Mouse (Mus musculus) midbrain, embryonic 12.5 days (tissue): ENCODE data around the gene Zfand3. TPM values are rescaled to one million over a fixed set of nuclear protein-coding genes. Genes with fewer than 3 reads are reported as not detected.

Experiments used
- ATAC-seq: fragments of 200-750 bp; cut with Nextera tagmentation; 2 replicates; pipeline ENCODE4 v1.8.0; 2017; ENCODE audit warnings: low read depth, moderate TSS enrichment, moderate library complexity; ENCODE audit not compliant: low FRiP score
- H3K27ac ChIP-seq: fragments of 300-500 bp; sonication (generic); replicated peaks from 2 replicates; pipeline ENCODE4 v1.5.1; 2016; ENCODE audit warnings: mild to moderate bottlenecking
- H3K27me3 ChIP-seq: fragments of 300-500 bp; sonication (generic); 2 replicates; pipeline ENCODE4 v1.6.1; 2016; ENCODE audit warnings: mild to moderate bottlenecking
- H3K36me3 ChIP-seq: fragments of 300-500 bp; sonication (generic); 2 replicates; pipeline ENCODE4 v1.6.1; 2016
- H3K4me1 ChIP-seq: fragments of 300-500 bp; sonication (generic); 2 replicates; pipeline ENCODE4 v1.6.1; 2016
- H3K4me2 ChIP-seq: fragments of 300-500 bp; sonication (generic); replicated peaks from 2 replicates; pipeline ENCODE4 v1.6.1; 2016; ENCODE audit warnings: mild to moderate bottlenecking, moderate library complexity
- H3K4me3 ChIP-seq: fragments of 300-500 bp; sonication (generic); 2 replicates; pipeline ENCODE4 v1.5.1; 2016; ENCODE audit warnings: mild to moderate bottlenecking
- H3K9ac ChIP-seq: fragments of 300-500 bp; sonication (generic); replicated peaks from 2 replicates; pipeline ENCODE4 v1.6.1; 2016; ENCODE audit warnings: mild to moderate bottlenecking, moderate library complexity
- H3K9me3 ChIP-seq: fragments of 300-500 bp; sonication (generic); 2 replicates; pipeline ENCODE4 v1.6.1; 2016; ENCODE audit warnings: mild to moderate bottlenecking
- WGBS: fragments of 180-500 bp; shearing (Covaris S2); methylation state at CpG from one replicate; pipeline ENCODE4 v1.1.7; 2016; 5-methylcytosine and 5-hydroxymethylcytosine counted together
- polyA plus RNA-seq: library from polyadenylated mRNA; unstranded; fragments of >200 nt; fragmentation: Nextera tagmentation; extraction: Ambion mirVana; gene quantifications from 2 replicates; pipeline ENCODE4 v1.2.1, GENCODE M21; 2016

Gene Zfand3
- polyA plus RNA-seq, 1 experiment from 2014 or later: 91.5 TPM

DNA sequence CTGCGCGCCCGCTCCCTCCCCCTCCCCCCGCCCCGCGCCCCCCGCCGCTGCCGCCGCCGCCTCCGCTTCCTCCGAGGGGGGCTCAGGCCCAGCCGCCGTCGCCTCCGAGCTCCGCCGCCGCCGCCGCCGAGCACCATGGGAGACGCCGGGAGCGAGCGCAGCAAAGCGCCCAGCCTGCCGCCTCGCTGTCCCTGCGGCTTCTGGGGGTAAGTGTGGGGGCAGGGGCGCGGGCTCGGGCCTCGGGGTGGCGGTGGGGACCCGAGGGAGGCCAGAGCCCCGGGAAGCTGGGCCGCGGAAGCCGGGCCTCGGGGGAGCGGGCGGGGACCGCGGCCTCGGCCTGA lies 540 bp downstream of the Zfand3 start:
- peak overlapping the region; percentile 100 for H3K4me3 ChIP-seq
- no peaks in the 10 kb centered on the region for H3K9me3 ChIP-seq
- ATAC-seq: peak; percentile 57; the same call in 1 of the 2 replicates
- peak overlapping the region; percentile 86 for H3K4me2 ChIP-seq
- peak overlapping the region; percentile 99 for H3K9ac ChIP-seq
- WGBS: 1% methylated on average over 33 of the region's 47 CpGs
- peaks cover 2% of the 10 kb centered on the region; the same call in 1 of the 2 replicates for H3K27me3 ChIP-seq
- peaks cover 2% of the 10 kb centered on the region; the same call in 1 of the 2 replicates for H3K36me3 ChIP-seq
- peaks cover 36% of the 10 kb centered on the region for H3K4me1 ChIP-seq
- peak overlapping the region; percentile 100 for H3K27ac ChIP-seq

DNA sequence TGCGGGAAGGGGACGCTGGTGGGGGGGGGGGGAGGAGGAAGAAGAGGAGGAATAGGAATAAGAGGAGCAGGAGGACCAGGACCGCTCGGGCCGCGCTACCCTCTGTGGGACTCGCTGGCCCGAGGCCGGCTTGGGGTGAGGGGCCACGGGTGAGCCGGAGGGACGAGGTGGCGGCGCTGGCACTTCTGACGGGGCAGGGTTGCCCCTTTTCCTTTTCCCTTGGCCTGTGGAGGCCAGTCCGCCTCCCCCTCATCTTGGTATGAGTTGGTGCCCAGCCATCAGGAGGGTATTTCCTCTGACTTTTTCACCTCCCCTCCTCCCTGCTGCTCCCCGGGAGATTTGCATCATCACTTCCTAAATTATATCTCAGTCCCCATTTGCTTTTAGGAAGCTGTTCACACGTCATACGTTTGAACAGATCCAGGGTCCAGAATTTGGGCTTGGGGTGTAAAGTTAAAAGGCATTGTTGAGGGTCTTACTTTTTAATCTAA lies 963 bp downstream of the Zfand3 start:
- Histone ChIP-seq H3K4me2 (peak overlapping the region; percentile 86), H3K9me3 (no peaks in the 10 kb centered on the region), H3K4me1 (peaks cover 36% of the 10 kb centered on the region), H3K9ac (peak overlapping the region; percentile 99), H3K27me3 (no peaks in the 10 kb centered on the region), H3K4me3 (peak overlapping the region; percentile 100), H3K27ac (peak overlapping the region; percentile 100), H3K36me3 (peaks cover 3% of the 10 kb centered on the region; the same call in 1 of the 2 replicates)
- peak; percentile 55 for ATAC-seq
- 0% methylated on average over 19 of the region's 19 CpGs for WGBS

GRCm38 (mm10) chr17:30006877-30007276 lies 2.3 kb downstream of the Zfand3 start:
- ATAC-seq: no peak
- H3K4me3 ChIP-seq: peak overlapping the region; percentile 100; the same call in 1 of the 2 replicates
- H3K9me3 ChIP-seq: no peaks in the 10 kb centered on the region
- H3K9ac ChIP-seq: no peak overlapping the region
- no peak overlapping the region for H3K27ac ChIP-seq
- H3K27me3 ChIP-seq: no peaks in the 10 kb centered on the region
- H3K4me1 ChIP-seq: peaks cover 36% of the 10 kb centered on the region
- peak overlapping the region; percentile 86 for H3K4me2 ChIP-seq
- 79% methylated on average over 2 of the region's 2 CpGs for WGBS
- H3K36me3 ChIP-seq: peaks cover 3% of the 10 kb centered on the region; the same call in 1 of the 2 replicates

DNA sequence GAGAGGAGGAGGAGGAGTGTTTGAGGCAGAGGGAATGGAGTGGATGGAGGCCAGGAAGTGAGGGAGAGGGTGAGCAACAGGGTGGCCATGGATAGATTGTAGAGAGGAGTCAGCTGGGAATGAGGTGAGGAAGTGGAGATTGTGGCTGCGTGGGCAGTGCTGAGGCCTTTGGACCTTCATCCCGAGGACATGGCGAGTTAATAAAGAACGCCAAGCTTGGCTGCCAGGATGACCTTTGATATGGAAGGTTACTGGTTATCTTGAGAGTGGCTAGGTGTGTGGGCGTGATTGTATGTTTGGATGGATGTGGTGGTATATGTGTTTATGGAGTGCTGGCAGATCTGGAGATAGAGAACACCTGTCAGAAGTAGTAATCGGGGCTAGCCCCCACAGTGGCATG lies 3.4 kb downstream of the Zfand3 start:
- H3K27ac ChIP-seq: 0 out of 2 replicates have a peak overlapping the region, but pooled peaks have one; percentile 7
- H3K4me1 ChIP-seq: peaks cover 36% of the 10 kb centered on the region

DNA sequence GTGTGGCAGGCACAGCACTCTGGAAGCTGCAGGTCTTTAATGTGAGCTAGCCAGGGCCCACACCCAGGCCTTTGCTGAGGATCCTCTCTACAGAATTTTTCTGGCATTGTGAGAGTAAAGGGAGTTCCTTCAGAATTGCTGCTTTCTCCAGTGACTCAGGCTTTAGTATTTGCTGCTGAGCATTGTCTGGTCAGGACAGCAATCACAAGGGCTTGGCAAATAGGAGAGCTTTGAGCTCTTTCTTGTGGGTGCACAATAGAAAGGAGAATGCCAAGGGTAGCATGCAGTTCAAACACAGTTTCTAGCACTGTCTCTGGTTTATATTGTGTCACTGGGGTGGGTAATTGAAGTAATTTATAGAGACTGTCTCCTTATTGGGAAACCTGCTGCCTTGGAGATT lies 3.9 kb downstream of the Zfand3 start:
- no peaks in the 10 kb centered on the region for H3K9me3 ChIP-seq
- H3K4me2 ChIP-seq: peak overlapping the region; percentile 27
- 0 out of 2 replicates have a peak overlapping the region, but pooled peaks have one; percentile 7 for H3K27ac ChIP-seq
- H3K9ac ChIP-seq: no peak overlapping the region
- no peak overlapping the region for H3K4me3 ChIP-seq
- no peak for ATAC-seq
- peaks cover 33% of the 10 kb centered on the region for H3K4me1 ChIP-seq
- H3K36me3 ChIP-seq: peaks cover 3% of the 10 kb centered on the region; the same call in 1 of the 2 replicates
- H3K27me3 ChIP-seq: no peaks in the 10 kb centered on the region

More for the DNA sequence above, 3.4 kb downstream of the Zfand3 start:
- H3K27me3 ChIP-seq: no peaks in the 10 kb centered on the region
- H3K9me3 ChIP-seq: no peaks in the 10 kb centered on the region
- H3K4me2 ChIP-seq: peak overlapping the region; percentile 86
- no peak overlapping the region for H3K4me3 ChIP-seq
- no peak overlapping the region for H3K9ac ChIP-seq
- H3K36me3 ChIP-seq: peaks cover 3% of the 10 kb centered on the region; the same call in 1 of the 2 replicates
- WGBS: 90% methylated on average over 6 of the region's 6 CpGs
- ATAC-seq: no peak

DNA sequence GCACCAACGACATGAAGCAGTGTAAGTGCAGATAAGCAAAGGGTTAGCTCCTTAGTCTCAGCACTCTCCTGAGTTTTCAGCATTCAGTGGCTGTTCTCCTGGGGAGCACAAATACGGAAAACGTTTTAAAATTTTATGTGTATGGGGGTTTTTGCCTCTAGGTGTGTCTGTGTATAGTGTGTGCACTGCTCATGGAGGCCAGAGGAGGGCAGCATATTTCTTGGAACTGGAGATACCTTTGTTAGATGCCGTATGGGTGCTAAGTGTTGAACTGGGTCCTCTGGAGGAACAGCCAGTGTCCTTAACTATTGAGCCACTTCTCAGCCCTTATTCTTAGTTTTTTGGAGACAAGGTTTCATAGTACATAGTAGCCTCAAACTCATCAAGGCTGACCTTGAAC lies 10.1 kb downstream of the Zfand3 start:
- H3K4me2 ChIP-seq: no peak overlapping the region
- no peak overlapping the region for H3K9ac ChIP-seq
- H3K27ac ChIP-seq: no peak overlapping the region
- H3K36me3 ChIP-seq: peaks cover 9% of the 10 kb centered on the region; the same call in 1 of the 2 replicates
- H3K9me3 ChIP-seq: no peaks in the 10 kb centered on the region
- peaks cover 4% of the 10 kb centered on the region; the same call in 1 of the 2 replicates for H3K4me1 ChIP-seq
- no peaks in the 10 kb centered on the region for H3K27me3 ChIP-seq
- 96% methylated on average over 4 of the region's 4 CpGs for WGBS
- H3K4me3 ChIP-seq: no peak overlapping the region
- ATAC-seq: no peak

- no peaks in the 10 kb centered on the region for H3K27me3 ChIP-seq
- H3K4me3 ChIP-seq: no peak overlapping the region
- ATAC-seq: no peak
- no peak overlapping the region for H3K27ac ChIP-seq
- H3K4me1 ChIP-seq: peaks cover 17% of the 10 kb centered on the region; the same call in 1 of the 2 replicates
- H3K36me3 ChIP-seq: 0 out of 2 replicates have a peak, but pooled peaks cover under 1% of the 10 kb centered on the region
- no peak overlapping the region for H3K4me2 ChIP-seq
- H3K9me3 ChIP-seq: no peaks in the 10 kb centered on the region
- no peak overlapping the region for H3K9ac ChIP-seq
- 86% methylated on average over 12 of the region's 12 CpGs for WGBS
Measured at GRCm38 (mm10) chr17:30018927-30019610, 14.5 kb downstream of the Zfand3 start.

DNA sequence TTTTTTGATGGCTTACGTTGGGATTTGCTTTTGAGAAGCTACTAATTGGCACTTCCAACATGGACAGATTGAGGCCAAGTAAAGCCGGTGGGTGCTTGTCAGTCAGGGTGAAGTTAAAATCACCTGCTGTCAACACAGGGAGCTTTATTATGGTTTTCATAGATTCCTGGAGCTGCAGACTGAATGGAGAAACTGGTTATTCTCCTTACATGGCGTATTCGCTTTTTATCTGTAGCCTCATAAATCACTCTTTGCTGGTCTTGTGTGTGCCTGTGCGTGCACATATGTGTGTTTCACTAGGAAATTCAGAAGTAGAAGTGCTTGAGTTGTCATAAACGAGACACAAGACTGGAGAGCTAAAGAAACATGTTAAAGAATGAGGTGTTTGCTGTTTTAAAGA lies 15.4 kb downstream of the Zfand3 start:
- WGBS: 90% methylated on average over 6 of the region's 6 CpGs
- H3K27me3 ChIP-seq: no peaks in the 10 kb centered on the region
- ATAC-seq: no peak
- H3K27ac ChIP-seq: no peak overlapping the region
- no peak overlapping the region for H3K9ac ChIP-seq
- H3K36me3 ChIP-seq: no peaks in the 10 kb centered on the region
- H3K9me3 ChIP-seq: no peaks in the 10 kb centered on the region
- no peak overlapping the region for H3K4me3 ChIP-seq
- H3K4me2 ChIP-seq: no peak overlapping the region
- H3K4me1 ChIP-seq: peaks cover 17% of the 10 kb centered on the region; the same call in 1 of the 2 replicates

GRCm38 (mm10) chr17:30024651-30025050 lies 20.1 kb downstream of the Zfand3 start:
- H3K4me3 ChIP-seq: no peak overlapping the region
- H3K9ac ChIP-seq: no peak overlapping the region
- H3K9me3 ChIP-seq: no peaks in the 10 kb centered on the region
- H3K4me2 ChIP-seq: no peak overlapping the region
- WGBS: 70% methylated on average over 5 of the region's 5 CpGs
- peaks cover 45% of the 10 kb centered on the region for H3K4me1 ChIP-seq
- no peak overlapping the region for H3K27ac ChIP-seq
- no peaks in the 10 kb centered on the region for H3K36me3 ChIP-seq
- no peak for ATAC-seq
- no peaks in the 10 kb centered on the region for H3K27me3 ChIP-seq

GRCm38 (mm10) chr17:30026617-30027016 lies 22.1 kb downstream of the Zfand3 start:
- Histone ChIP-seq H3K27ac (no peak overlapping the region), H3K4me2 (no peak overlapping the region), H3K36me3 (no peaks in the 10 kb centered on the region), H3K4me3 (no peak overlapping the region), H3K9me3 (no peaks in the 10 kb centered on the region), H3K27me3 (no peaks in the 10 kb centered on the region), H3K4me1 (peaks cover 33% of the 10 kb centered on the region), H3K9ac (no peak overlapping the region)
- ATAC-seq: no peak
- WGBS: 57% methylated on average over 6 of the region's 6 CpGs

GRCm38 (mm10) chr17:30027343-30028029 lies 23.0 kb downstream of the Zfand3 start:
- Histone ChIP-seq H3K27ac (0 out of 2 replicates have a peak overlapping the region, but pooled peaks have one; percentile 4), H3K4me2 (no peak overlapping the region)
- whole genome bisulfite sequencing: 73% methylated on average over 1 of the region's 1 CpGs

DNA sequence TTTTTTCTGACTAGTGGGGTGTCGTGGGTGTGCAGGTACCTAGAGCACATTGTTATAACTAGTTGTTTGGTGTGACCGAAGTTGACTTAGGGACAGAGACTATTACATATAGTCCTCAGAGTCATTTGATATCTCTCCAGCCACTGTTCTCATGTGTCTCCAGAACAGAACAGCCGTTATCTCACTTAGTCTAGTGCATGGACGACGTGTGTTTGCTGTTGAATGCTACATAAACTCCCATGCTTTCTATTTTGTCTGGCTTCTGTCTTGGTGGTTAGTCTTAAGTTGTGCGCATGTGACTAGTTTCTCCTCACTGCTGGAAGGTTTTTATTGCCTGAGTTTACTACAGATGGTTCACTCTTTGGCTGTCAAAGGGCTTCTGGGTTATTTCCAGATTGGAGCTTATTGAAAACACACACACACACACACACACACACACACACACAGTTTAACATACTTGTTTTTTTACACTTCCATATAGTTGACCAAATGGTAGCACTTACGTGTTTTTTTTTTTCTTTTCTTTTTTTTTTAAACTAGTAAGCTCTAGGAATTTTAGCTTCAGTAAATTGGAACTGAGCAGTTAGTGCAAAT lies 25.2 kb downstream of the Zfand3 start:
- Histone ChIP-seq H3K9me3 (no peaks in the 10 kb centered on the region), H3K4me3 (no peak overlapping the region), H3K27ac (no peak overlapping the region), H3K4me2 (no peak overlapping the region), H3K36me3 (no peaks in the 10 kb centered on the region), H3K27me3 (no peaks in the 10 kb centered on the region), H3K9ac (no peak overlapping the region), H3K4me1 (peaks cover 42% of the 10 kb centered on the region)
- ATAC-seq: no peak
- 95% methylated on average over 7 of the region's 7 CpGs for WGBS

More at GRCm38 (mm10) chr17:30027343-30028029, 23.0 kb downstream of the Zfand3 start:
- Histone ChIP-seq H3K36me3 (no peaks in the 10 kb centered on the region), H3K27me3 (no peaks in the 10 kb centered on the region), H3K9ac (no peak overlapping the region), H3K9me3 (no peaks in the 10 kb centered on the region), H3K4me3 (no peak overlapping the region), H3K4me1 (peaks cover 37% of the 10 kb centered on the region)
- ATAC-seq: no peak
